Mouse (Mus musculus): ENCODE measurements around the gene Sh3tc1.
A peak's percentile ranks its signal among the peaks of the same experiment; 100 is the strongest.

Gene Sh3tc1

GRCm38 (mm10) chr5:35719343-35719742 is 20.4 kb downstream of the Sh3tc1 start:
- DNase-seq = no peak

DNA sequence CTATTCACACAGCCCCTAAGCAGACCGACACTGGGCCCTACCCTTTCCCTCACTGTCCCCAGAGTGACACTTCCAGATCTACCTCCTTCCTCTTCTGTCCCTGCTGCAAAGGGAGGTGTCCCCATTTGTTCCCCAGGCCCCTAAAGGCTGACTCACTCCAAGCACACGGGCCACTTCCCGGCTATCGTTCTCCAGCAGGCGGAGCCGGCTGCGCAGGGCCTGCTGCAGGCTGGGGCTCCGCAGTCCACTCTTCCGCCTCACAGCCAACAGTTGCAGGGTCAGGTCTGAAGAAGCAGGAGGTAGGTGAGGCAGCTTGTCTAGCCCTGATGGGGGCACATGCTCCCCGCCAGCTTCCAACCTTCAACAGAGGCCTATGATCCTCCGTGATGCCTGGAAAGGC is 21.0 kb downstream of the Sh3tc1 start:
- DNase-seq = no peak

DNA sequence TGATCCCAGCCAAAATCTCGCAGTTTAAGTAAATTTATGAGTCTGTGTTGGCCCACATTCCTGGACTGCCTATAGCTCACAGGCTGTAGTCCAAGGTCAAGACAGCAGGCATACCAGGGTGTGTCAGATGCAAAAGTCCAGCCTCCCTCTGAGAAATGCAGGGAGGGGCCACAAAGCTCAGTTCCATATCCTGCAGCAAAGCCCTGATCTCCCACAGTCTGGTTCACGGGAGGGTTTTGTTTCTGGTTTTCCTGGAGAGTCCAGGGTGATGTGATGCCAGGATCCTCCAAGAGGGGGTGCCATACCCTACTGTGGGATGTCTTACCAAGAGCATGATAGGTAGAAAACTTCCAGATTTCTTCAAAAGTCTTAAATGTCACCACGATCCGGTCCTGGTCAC is 21.8 kb downstream of the Sh3tc1 start:
- DNase-seq = peak; percentile 84 to 87

DNA sequence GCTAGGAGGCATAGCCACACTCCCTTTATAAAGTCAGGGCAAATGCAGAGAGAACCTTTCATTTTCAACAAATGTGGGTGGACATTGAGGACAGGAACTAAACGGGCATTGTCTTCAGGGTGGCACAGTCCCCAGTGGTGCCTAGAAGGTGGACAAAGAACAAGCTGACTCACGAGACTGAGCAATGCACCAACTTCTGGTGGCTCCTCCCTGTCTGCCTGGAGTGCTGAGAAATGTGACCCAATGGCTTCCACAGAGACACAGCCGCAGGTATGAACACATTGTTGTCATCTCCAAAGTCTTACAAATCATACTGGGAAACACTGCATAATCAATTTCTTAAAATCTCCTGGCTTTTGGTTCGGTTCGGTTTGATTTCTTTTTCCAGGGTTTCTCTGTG is 22.3 kb downstream of the Sh3tc1 start:
- DNase-seq = no peak

GRCm38 (mm10) chr5:35713649-35714354 is 26.0 kb downstream of the Sh3tc1 start:
- peak; percentile 85 to 88 for DNase-seq

GRCm38 (mm10) chr5:35712517-35712916 is 27.3 kb downstream of the Sh3tc1 start:
- DNase-seq = no peak

DNA sequence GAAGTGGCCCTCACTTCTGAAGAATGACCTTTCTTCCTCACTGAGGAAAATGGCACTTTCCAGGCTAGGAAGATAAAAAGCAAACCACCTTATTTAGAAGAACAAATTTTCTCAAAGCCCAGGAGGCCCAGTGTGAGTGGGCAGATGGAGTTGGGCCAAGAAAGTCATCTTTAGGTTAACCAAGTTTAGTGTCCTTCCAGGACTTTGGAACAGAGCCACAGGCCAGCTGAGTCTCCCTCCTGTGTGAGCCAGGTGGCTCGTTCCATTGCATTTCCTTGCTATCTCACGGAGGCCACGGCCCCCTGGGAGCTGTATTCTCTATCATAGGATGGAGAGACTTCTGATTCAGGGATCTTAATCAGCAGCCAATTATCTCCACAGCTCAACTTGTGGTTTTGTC is 28.9 kb downstream of the Sh3tc1 start:
- no peak for DNase-seq

GRCm38 (mm10) chr5:35710481-35710880 is 29.3 kb downstream of the Sh3tc1 start:
- no peak for DNase-seq

GRCm38 (mm10) chr5:35705411-35705810 is 34.4 kb downstream of the Sh3tc1 start:
- DNase-seq = no peak

GRCm38 (mm10) chr5:35703814-35704213 is 36.0 kb downstream of the Sh3tc1 start:
- DNase-seq = no peak

DNA sequence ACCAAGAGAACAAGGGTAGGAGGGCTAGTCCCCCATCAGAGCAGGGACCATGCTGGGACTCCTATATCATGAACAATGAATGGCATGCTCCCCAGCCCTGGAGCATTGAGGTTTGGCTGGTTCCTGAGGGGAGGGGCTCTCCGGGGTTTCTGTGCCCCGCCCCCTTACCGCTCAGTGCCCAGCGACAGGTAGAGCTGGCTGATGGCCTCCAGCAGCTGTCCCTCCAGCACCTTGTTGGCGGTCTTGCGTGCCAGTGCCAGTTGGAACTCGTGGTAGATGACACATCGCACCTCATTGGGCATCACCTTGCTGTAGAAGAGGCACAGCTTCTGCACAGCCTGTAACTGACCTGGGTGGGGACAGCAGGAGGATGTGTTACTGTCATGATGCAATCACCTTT is 36.6 kb downstream of the Sh3tc1 start:
- no peak for DNase-seq

DNA sequence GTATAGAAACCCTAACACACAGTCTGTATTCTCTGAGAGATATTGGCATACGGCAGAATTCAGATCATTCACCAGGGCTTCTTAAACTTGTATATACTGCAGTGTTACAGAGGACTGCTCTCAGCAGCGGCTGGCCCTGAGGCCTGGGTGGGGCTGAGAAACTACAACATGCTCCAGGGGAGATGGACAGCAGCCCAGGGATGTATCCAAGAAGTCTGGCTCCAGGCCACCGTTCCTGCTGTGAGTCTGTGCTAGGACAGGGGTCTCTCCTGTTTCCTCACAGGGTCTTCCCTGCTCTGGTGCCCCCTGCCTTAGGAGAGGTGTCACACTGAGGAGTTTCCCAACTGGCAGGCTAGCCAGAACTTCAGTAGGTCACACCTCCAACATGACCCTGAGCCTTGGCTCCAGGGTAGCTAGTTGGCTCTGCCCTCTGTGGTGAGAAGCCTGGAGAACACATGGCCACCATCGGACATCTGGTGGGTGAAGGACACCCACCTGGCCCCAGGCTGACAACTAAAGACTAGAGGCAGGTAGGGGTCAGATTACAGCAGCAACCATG is 37.1 kb downstream of the Sh3tc1 start:
- no peak for DNase-seq

DNA sequence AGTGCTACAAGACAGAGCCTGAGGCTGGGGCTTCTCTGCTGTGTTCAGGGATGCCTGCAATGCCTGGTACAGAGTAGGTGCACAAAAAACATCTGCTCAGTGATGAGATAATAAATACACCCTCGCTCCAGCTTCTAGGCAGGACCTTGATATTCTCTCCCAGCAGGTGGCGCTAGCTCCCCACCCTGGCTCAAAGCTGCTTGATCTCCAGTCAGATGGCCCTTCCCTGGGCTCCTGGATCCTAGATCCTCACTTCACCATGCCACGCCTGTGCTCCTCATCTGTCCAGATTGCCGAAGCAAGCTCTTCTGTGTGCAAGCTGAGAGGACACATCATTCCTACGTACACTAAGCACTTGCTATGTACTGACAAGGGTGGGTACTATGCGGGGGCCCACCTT is 38.7 kb downstream of the Sh3tc1 start:
- peak; percentile 87 to 88 for DNase-seq

DNA sequence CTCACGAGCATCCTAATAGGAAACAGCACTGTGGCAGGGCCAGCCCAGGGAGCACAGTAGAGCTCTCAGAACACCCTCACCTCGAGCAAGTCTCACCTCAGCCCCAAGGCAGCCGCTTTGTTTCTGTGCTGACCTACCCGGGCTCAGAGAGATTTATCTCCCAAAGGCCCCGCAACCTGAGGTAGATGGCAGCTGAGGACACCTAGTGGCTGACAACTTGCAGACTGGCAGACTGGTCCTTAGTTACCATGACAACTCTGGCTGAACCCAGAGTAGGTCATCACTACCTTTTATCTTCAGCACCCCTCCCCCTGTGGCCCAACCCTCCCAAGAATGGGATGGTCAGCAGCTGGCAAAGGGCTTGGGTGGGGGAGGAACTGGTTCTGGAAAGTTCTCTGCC is 44.0 kb downstream of the Sh3tc1 start:
- DNase-seq = peak; percentile 45 to 67

DNA sequence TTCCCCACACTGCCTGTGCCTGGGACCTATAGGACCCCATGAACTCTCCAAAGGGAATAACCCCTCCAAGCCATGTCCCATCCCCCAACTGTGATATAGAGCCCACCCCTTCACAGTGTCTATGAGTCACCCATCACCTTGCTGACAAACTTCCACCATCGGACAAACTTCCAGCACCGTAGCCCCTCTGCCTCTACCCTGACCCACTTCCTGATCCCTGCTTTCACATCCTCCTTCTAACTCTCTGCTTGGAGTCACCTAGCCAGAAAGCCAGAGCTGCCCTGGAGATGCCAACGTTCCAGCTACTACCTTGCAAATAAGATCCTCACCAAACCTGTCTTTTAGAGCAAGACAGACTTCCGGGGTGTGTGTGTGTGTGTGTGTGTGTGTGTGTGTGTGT is 46.1 kb downstream of the Sh3tc1 start:
- no peak for DNase-seq

- DNase-seq = peak in 1 of 2 experiments; percentile 46
Observed at GRCm38 (mm10) chr5:35691246-35691645, 48.5 kb downstream of the Sh3tc1 start.

- no peak for DNase-seq
Observed at GRCm38 (mm10) chr5:35690485-35691165, 49.2 kb downstream of the Sh3tc1 start.

- no peak for DNase-seq
Observed at GRCm38 (mm10) chr5:35689374-35689773, 50.4 kb downstream of the Sh3tc1 start.

- DNase-seq = no peak
Observed at GRCm38 (mm10) chr5:35688851-35689250, 50.9 kb downstream of the Sh3tc1 start.

DNA sequence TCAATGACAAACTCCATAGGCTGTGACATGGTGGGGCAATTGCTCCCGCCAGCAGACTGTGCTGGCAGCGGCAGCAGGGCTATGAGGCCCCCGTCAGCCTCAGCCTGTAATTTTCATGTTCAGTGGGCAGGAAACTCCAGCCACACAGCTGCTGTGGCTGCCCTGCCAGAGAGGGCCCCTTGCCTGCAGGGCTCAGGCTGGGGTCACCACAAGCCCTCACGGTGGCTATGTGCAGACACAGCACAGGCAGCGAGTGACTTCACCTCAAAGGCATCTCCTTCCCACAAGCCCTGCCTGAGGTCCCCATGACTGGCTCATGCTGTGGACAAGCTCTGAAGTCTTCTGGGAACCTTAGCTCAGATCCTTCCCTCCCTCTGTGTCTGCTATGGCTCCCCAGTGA is 52.7 kb downstream of the Sh3tc1 start:
- DNase-seq = peak; percentile 49 to 68

DNA sequence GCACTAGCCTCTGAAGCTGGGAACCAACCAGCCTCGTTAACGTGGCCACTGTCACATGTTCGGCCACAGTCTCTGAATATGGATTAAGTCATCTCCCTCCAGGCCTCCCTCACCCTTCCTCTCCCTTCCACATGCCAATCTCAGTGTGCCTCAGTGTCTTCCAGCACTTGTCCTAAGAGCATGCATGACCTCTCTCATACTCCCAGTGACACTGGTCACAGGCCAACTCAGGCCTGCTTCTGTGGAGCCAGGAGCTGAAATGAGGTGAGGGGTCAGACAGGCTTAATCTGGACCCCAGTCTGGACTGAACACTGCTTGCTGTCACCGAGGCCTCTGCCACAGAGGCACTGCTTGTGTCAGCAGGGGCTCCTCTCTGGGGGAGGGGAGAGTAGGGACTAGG is 53.5 kb downstream of the Sh3tc1 start:
- DNase-seq = no peak

- DNase-seq = no peak
Observed at GRCm38 (mm10) chr5:35685079-35685478, 54.7 kb downstream of the Sh3tc1 start.

DNA sequence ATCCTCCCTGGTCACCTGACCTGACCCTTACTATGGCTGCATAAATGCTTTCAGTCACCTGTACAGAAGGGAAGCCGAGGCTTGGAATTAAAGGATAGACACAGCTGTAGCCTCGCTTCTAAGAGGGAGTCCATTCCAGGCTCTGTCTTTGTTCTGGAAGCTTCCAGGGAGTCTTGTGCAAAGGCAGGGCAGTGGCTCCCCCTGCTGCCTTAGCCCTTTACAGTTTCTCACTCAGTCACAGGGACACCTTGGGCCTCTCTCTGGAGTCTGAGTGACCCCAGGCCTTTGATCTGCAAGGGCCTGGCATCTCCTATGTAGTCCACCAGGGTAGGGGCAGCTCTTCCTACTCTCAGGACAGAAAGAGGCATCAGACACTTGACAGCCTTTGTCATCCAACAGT is 58.8 kb downstream of the Sh3tc1 start:
- peak; percentile 79 to 85 for DNase-seq
